Mouse (Mus musculus) limb, embryonic 11.5 days (tissue): ENCODE measurements at regions not wholly inside any gene's neighbourhood (a gene's known extent, or its start where the extent isn't known, plus 50 kb on each side); places are given as distances from the start of the nearest gene placed in this dataset.

Experiments
- ATAC-seq: fragments of 200-750 bp; cut with Nextera tagmentation; 2 replicates; pipeline ENCODE4 v1.8.0; 2017; ENCODE audit warnings: low read depth; ENCODE audit not compliant: insufficient number of reproducible peaks, low FRiP score, low TSS enrichment
- DNase-seq: peaks from one replicate; pipeline ENCODE4 v3.0.0-alpha.2; 2015; ENCODE audit warnings: low spot score
- H3K27ac ChIP-seq: fragments of 300-500 bp; sonication (generic); replicated peaks from 2 replicates; pipeline ENCODE4 v1.5.1; 2014; ENCODE audit warnings: low read depth, mild to moderate bottlenecking, low read length
- H3K27me3 ChIP-seq: fragments of 300-500 bp; sonication (generic); 2 replicates; pipeline ENCODE4 v1.6.1; 2014; ENCODE audit warnings: mild to moderate bottlenecking, low read length, mixed read lengths; ENCODE audit not compliant: control insufficient read depth, insufficient read depth
- H3K36me3 ChIP-seq: fragments of 300-500 bp; sonication (generic); 2 replicates; pipeline ENCODE4 v1.6.1; 2014; ENCODE audit warnings: mild to moderate bottlenecking, low read length, moderate library complexity, mixed read lengths; ENCODE audit not compliant: control insufficient read depth, insufficient read depth
- H3K4me1 ChIP-seq: fragments of 300-500 bp; sonication (generic); 2 replicates; pipeline ENCODE4 v1.6.1; 2014; ENCODE audit warnings: low read length, mixed read lengths; ENCODE audit not compliant: control insufficient read depth, insufficient read depth
- H3K4me2 ChIP-seq: fragments of 300-500 bp; sonication (generic); 2 replicates; pipeline ENCODE4 v1.6.1; 2014; ENCODE audit warnings: low read depth, mild to moderate bottlenecking, moderate library complexity; ENCODE audit not compliant: severe bottlenecking
- H3K4me3 ChIP-seq: fragments of 300-500 bp; sonication (generic); 2 replicates; pipeline ENCODE4 v1.5.1; 2014; ENCODE audit warnings: low read depth, low read length
- H3K9ac ChIP-seq: fragments of 300-500 bp; sonication (generic); 2 replicates; pipeline ENCODE4 v1.6.1; 2014; ENCODE audit warnings: mild to moderate bottlenecking, low read length
- H3K9me3 ChIP-seq: fragments of 300-500 bp; sonication (generic); 2 replicates; pipeline ENCODE4 v1.6.1; 2016; ENCODE audit warnings: low read length; ENCODE audit not compliant: control insufficient read depth
- WGBS: fragments of 180-500 bp; shearing (Covaris S2); extraction: QIAGEN DNeasy Blood & Tissue Kit; methylation state at CpG from one replicate; pipeline ENCODE4 v1.1.7; 2014; 5-methylcytosine and 5-hydroxymethylcytosine counted together

DNA sequence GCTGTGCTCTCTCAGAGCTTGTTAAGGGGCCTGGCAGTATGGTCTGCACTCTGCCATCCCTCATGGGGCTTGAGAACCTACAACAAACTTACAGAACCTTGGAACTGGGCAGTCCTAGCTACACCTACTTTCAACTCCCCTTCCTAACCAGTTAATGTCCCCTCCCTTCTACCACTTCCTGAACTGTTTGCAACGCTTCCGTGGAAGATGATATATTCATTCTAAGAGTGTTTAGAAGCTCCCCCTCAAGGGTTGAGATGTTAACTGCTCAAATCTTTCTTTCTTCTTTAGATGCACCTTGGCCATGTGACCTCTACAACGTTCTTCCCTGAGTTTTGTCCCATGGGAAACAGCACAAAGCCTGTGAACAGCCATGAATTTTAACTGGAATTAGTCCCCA, 72.3 kb upstream of the Atp2b1 start:
- DNase-seq: no peak

GRCm38 (mm10) chr10:98842721-98843120, 71.5 kb upstream of the Atp2b1 start:
- DNase-seq: no peak
- no peaks in the 10 kb centered on the region for H3K4me1 ChIP-seq
- ATAC-seq: no peak
- H3K36me3 ChIP-seq: no peaks in the 10 kb centered on the region
- H3K27ac ChIP-seq: no peak overlapping the region
- H3K9me3 ChIP-seq: peaks cover 5% of the 10 kb centered on the region; the same call in 1 of the 2 replicates
- no peaks in the 10 kb centered on the region for H3K27me3 ChIP-seq
- no peak overlapping the region for H3K4me2 ChIP-seq
- 82% methylated on average over 1 of the region's 1 CpGs for WGBS
- no peak overlapping the region for H3K4me3 ChIP-seq
- H3K9ac ChIP-seq: no peak overlapping the region

More for the DNA sequence above, 72.3 kb upstream of the Atp2b1 start:
- Histone ChIP-seq H3K9ac (no peak overlapping the region), H3K4me3 (no peak overlapping the region), H3K27ac (no peak overlapping the region), H3K4me2 (no peak overlapping the region), H3K27me3 (no peaks in the 10 kb centered on the region), H3K4me1 (no peaks in the 10 kb centered on the region), H3K36me3 (no peaks in the 10 kb centered on the region), H3K9me3 (peaks cover 5% of the 10 kb centered on the region; the same call in 1 of the 2 replicates)
- 92% methylated on average over 3 of the region's 3 CpGs for WGBS
- ATAC-seq: no peak

- Histone ChIP-seq H3K36me3 (no peaks in the 10 kb centered on the region), H3K4me1 (no peaks in the 10 kb centered on the region), H3K27me3 (no peaks in the 10 kb centered on the region), H3K4me3 (no peak overlapping the region), H3K9me3 (no peaks in the 10 kb centered on the region), H3K4me2 (no peak overlapping the region), H3K27ac (no peak overlapping the region), H3K9ac (no peak overlapping the region)
- DNase-seq (no peak), ATAC-seq (no peak)
- WGBS: 86% methylated on average over 3 of the region's 3 CpGs
Measured at GRCm38 (mm10) chr10:98849851-98850250, 64.4 kb upstream of the Atp2b1 start.

GRCm38 (mm10) chr10:98857395-98857794, 56.8 kb upstream of the Atp2b1 start:
- 63% methylated on average over 3 of the region's 3 CpGs for WGBS
- H3K27me3 ChIP-seq: no peaks in the 10 kb centered on the region
- H3K9me3 ChIP-seq: no peaks in the 10 kb centered on the region
- no peak overlapping the region for H3K4me2 ChIP-seq
- H3K4me1 ChIP-seq: no peaks in the 10 kb centered on the region
- ATAC-seq (no peak), DNase-seq (no peak)
- no peak overlapping the region for H3K4me3 ChIP-seq
- H3K36me3 ChIP-seq: no peaks in the 10 kb centered on the region
- no peak overlapping the region for H3K27ac ChIP-seq
- no peak overlapping the region for H3K9ac ChIP-seq

GRCm38 (mm10) chr10:98861521-98861920, 52.7 kb upstream of the Atp2b1 start:
- DNase-seq: no peak
- WGBS: 88% methylated on average over 10 of the region's 10 CpGs
- H3K4me1 ChIP-seq: no peaks in the 10 kb centered on the region
- H3K9me3 ChIP-seq: no peaks in the 10 kb centered on the region
- H3K9ac ChIP-seq: no peak overlapping the region
- no peaks in the 10 kb centered on the region for H3K36me3 ChIP-seq
- no peaks in the 10 kb centered on the region for H3K27me3 ChIP-seq
- no peak overlapping the region for H3K4me2 ChIP-seq
- H3K4me3 ChIP-seq: no peak overlapping the region
- no peak overlapping the region for H3K27ac ChIP-seq
- no peak for ATAC-seq

- 85% methylated on average over 4 of the region's 4 CpGs for WGBS
- DNase-seq (no peak), ATAC-seq (no peak)
- Histone ChIP-seq H3K9ac (no peak overlapping the region), H3K4me3 (no peak overlapping the region), H3K4me1 (no peaks in the 10 kb centered on the region), H3K9me3 (no peaks in the 10 kb centered on the region), H3K27me3 (no peaks in the 10 kb centered on the region), H3K4me2 (no peak overlapping the region), H3K36me3 (no peaks in the 10 kb centered on the region), H3K27ac (no peak overlapping the region)
Measured at GRCm38 (mm10) chr10:98862712-98863111, 51.5 kb upstream of the Atp2b1 start.

DNA sequence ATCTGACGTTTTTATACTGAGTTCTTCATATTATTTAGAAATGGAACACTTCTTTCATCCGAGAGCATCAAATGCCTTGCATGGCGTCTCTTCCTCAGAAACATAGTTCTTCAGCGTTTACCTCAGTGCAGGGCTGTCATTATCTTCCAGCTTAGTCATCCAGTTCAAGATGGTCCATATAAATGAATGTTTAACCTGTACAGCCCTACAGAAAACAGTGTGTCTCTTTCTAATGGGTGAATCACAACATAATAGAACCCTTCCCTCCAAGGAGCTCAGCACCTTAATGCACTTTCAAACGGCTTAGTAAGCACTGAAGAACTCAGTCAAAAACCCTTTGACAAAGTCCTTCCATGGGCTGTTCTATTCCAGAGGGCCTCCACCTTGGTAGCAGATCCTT, 49.8 kb upstream of the Atp2b1 start:
- Histone ChIP-seq H3K4me1 (no peaks in the 10 kb centered on the region), H3K4me2 (no peak overlapping the region), H3K9ac (no peak overlapping the region), H3K27ac (no peak overlapping the region), H3K9me3 (no peaks in the 10 kb centered on the region), H3K27me3 (no peaks in the 10 kb centered on the region), H3K36me3 (no peaks in the 10 kb centered on the region), H3K4me3 (no peak overlapping the region)
- WGBS: 91% methylated on average over 5 of the region's 5 CpGs
- ATAC-seq: no peak
- no peak for DNase-seq
